Mouse (Mus musculus) liver, embryonic 11.5 days (tissue): ENCODE results near the gene 1700016K19Rik. TPM values are rescaled to one million over a fixed set of nuclear protein-coding genes. Genes with fewer than 3 reads are reported as not detected.

ENCODE experiments used
- ATAC-seq: fragments of 200-750 bp; cut with Nextera tagmentation; replicated peaks from 2 replicates; pipeline ENCODE4 v1.8.0; 2017; ENCODE audit warnings: moderate number of reproducible peaks, mild to moderate bottlenecking, moderate TSS enrichment, moderate library complexity; ENCODE audit not compliant: low FRiP score
- DNase-seq: peaks from one replicate; pipeline ENCODE4 v3.0.0-alpha.2; 2017; ENCODE audit warnings: low spot score
- H3K27ac ChIP-seq: fragments of 300-500 bp; sonication (generic); 2 replicates; pipeline ENCODE4 v1.5.1; 2014; ENCODE audit warnings: mild to moderate bottlenecking, low read depth, low read length, control low read depth
- H3K27me3 ChIP-seq: fragments of 300-500 bp; sonication (generic); replicated peaks from 2 replicates; pipeline ENCODE4 v1.6.1; 2014; ENCODE audit warnings: low read length, mixed read lengths; ENCODE audit not compliant: control insufficient read depth, insufficient read depth
- H3K36me3 ChIP-seq: fragments of 300-500 bp; sonication (generic); 2 replicates; pipeline ENCODE4 v1.6.1; 2014; ENCODE audit warnings: mild to moderate bottlenecking, low read length, moderate library complexity, mixed read lengths; ENCODE audit not compliant: control insufficient read depth, insufficient read depth
- H3K4me1 ChIP-seq: fragments of 300-500 bp; sonication (generic); replicated peaks from 2 replicates; pipeline ENCODE4 v1.6.1; 2014; ENCODE audit warnings: low read length, mixed read lengths; ENCODE audit not compliant: control insufficient read depth, insufficient read depth
- H3K4me2 ChIP-seq: fragments of 300-500 bp; sonication (generic); 2 replicates; pipeline ENCODE4 v1.6.1; 2014; ENCODE audit warnings: mild to moderate bottlenecking, control low read depth, moderate library complexity
- H3K4me3 ChIP-seq: fragments of 300-500 bp; sonication (generic); 2 replicates; pipeline ENCODE4 v1.5.1; 2014; ENCODE audit warnings: low read depth, low read length, control low read depth
- H3K9ac ChIP-seq: fragments of 300-500 bp; sonication (generic); 2 replicates; pipeline ENCODE4 v1.6.1; 2014; ENCODE audit warnings: low read depth, low read length, control low read depth
- H3K9me3 ChIP-seq: fragments of 300-500 bp; sonication (generic); 2 replicates; pipeline ENCODE4 v1.6.1; 2016; ENCODE audit warnings: low read length, inconsistent platforms, mixed read lengths; ENCODE audit not compliant: control insufficient read depth
- WGBS: fragments of 180-500 bp; shearing (Covaris S2); extraction: QIAGEN DNeasy Blood & Tissue Kit; methylation state at CpG from one replicate; pipeline ENCODE4 v1.1.7; 2014; 5-methylcytosine and 5-hydroxymethylcytosine counted together
- polyA plus RNA-seq: library from polyadenylated mRNA; unstranded; fragments of >200 nt; fragmentation: Nextera tagmentation; extraction: Ambion mirVana; gene quantifications from 2 replicates; pipeline ENCODE4 v1.2.1, GENCODE M21; 2014

Gene 1700016K19Rik
- polyA plus RNA-seq, 1 experiment from 2014 or later: not detected

DNA sequence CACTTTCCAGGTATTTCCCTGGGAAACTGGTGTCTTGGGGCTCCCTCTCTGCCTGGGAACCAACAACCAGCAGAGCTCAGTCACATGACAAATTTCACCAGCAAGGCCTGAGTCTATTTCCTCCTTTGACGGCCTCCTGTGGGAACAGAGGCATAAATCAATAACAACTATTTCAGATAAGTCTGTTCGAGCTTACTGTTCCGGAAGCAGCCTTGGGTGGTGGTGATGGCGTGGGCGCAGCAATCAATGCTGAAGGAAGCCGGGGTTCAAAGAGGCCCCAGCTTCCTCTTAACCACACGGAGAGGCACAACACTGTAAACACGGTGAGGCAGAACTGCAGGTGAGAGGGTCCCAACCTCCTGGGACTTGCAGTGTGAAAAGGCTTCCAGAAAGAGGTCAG is 23.0 kb upstream of the 1700016K19Rik start:
- no peak overlapping the region for H3K27ac ChIP-seq
- H3K4me1 ChIP-seq: 0 out of 2 replicates have a peak, but pooled peaks cover 3% of the 10 kb centered on the region
- 21% methylated on average over 8 of the region's 8 CpGs for WGBS
- ATAC-seq (no peak), DNase-seq (no peak)
- H3K4me2 ChIP-seq: no peak overlapping the region
- no peaks in the 10 kb centered on the region for H3K36me3 ChIP-seq
- no peaks in the 10 kb centered on the region for H3K9me3 ChIP-seq
- H3K4me3 ChIP-seq: no peak overlapping the region
- H3K27me3 ChIP-seq: 0 out of 2 replicates have a peak, but pooled peaks cover 3% of the 10 kb centered on the region
- H3K9ac ChIP-seq: no peak overlapping the region

- H3K9me3 ChIP-seq: no peaks in the 10 kb centered on the region
- H3K4me2 ChIP-seq: no peak overlapping the region
- no peak for ATAC-seq
- 0 out of 2 replicates have a peak, but pooled peaks cover 3% of the 10 kb centered on the region for H3K4me1 ChIP-seq
- WGBS: 74% methylated on average over 6 of the region's 6 CpGs
- no peak for DNase-seq
- H3K27me3 ChIP-seq: no peaks in the 10 kb centered on the region
- no peak overlapping the region for H3K9ac ChIP-seq
- H3K27ac ChIP-seq: no peak overlapping the region
- H3K4me3 ChIP-seq: no peak overlapping the region
- no peaks in the 10 kb centered on the region for H3K36me3 ChIP-seq
Observed at GRCm38 (mm10) chr11:75978051-75978450, 21.7 kb upstream of the 1700016K19Rik start.

DNA sequence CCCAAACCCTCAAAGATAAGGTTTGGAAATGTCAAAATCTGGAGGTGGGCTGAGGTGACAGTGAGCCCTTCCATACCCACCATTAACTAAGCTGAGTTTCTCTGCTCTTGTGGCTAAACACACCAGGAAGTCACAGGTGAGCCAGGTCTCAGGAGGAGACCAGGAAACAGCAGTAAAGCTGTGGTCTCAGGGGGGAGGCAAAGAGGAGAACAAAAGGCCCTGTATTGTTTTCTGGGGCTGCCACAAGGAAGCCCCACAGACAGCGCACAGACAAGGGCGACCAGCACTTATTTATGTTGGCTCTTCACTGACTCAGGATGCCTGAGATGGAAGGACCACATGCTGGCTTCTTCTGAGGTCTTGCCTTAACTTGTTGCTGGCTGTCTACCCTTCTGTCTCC is 19.3 kb upstream of the 1700016K19Rik start:
- Histone ChIP-seq H3K9ac (no peak overlapping the region), H3K27ac (no peak overlapping the region), H3K36me3 (no peaks in the 10 kb centered on the region), H3K27me3 (no peaks in the 10 kb centered on the region), H3K4me1 (0 out of 2 replicates have a peak, but pooled peaks cover 3% of the 10 kb centered on the region), H3K9me3 (no peaks in the 10 kb centered on the region), H3K4me3 (no peak overlapping the region), H3K4me2 (no peak overlapping the region)
- 35% methylated on average over 2 of the region's 2 CpGs for WGBS
- no peak for ATAC-seq
- DNase-seq: no peak

DNA sequence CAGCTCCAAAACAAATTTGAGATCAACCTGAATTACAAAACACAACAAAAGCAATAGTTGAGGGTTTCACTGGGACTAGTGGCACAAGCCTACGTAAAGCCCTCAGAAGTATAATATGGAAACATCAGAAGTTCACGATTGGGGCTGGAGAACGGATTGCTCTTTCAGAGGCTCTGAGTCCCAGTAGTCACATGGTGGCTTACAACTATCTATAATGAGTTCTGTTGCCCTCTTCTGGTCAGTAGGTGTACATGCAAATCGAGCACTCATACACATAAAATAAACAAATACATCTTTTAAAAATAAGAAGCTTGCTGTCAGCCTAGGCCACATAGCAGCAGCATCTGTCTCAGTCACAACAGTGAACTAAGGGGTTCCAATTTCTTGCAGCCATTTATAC is 16.5 kb upstream of the 1700016K19Rik start:
- no peaks in the 10 kb centered on the region for H3K9me3 ChIP-seq
- H3K4me1 ChIP-seq: no peaks in the 10 kb centered on the region
- no peak for ATAC-seq
- no peak overlapping the region for H3K4me2 ChIP-seq
- H3K4me3 ChIP-seq: no peak overlapping the region
- H3K36me3 ChIP-seq: no peaks in the 10 kb centered on the region
- H3K27me3 ChIP-seq: no peaks in the 10 kb centered on the region
- no peak overlapping the region for H3K27ac ChIP-seq
- WGBS: 69% methylated on average over 4 of the region's 4 CpGs
- H3K9ac ChIP-seq: no peak overlapping the region
- DNase-seq: no peak

GRCm38 (mm10) chr11:75984581-75984980 is 15.1 kb upstream of the 1700016K19Rik start:
- ATAC-seq (no peak), DNase-seq (no peak)
- Histone ChIP-seq H3K4me1 (no peaks in the 10 kb centered on the region), H3K27me3 (no peaks in the 10 kb centered on the region), H3K4me3 (no peak overlapping the region), H3K9me3 (no peaks in the 10 kb centered on the region), H3K4me2 (no peak overlapping the region), H3K27ac (no peak overlapping the region), H3K36me3 (no peaks in the 10 kb centered on the region), H3K9ac (no peak overlapping the region)
- 68% methylated on average over 1 of the region's 1 CpGs for WGBS

DNA sequence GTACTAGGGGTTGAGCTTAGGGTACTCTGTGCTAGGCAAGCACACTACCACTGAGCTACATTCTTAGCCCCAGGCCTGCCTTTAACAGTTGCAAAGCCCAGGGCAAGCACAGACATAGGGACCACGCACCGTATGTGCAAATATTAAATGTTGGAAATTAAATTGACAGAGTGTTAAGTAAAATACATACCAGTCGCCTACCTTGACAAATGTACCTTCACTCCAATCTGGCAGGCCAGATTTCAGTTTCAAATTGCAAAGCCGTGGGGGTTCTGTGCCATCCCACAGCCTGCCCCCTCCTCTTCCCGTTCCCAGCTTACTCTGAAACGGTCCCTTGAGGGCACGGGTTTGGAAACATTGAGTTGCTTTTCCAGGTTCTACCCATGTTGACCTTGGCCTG is 13.8 kb upstream of the 1700016K19Rik start:
- Histone ChIP-seq H3K27ac (no peak overlapping the region), H3K9ac (no peak overlapping the region), H3K27me3 (0 out of 2 replicates have a peak, but pooled peaks cover 3% of the 10 kb centered on the region), H3K4me3 (no peak overlapping the region), H3K9me3 (no peaks in the 10 kb centered on the region), H3K4me1 (no peaks in the 10 kb centered on the region), H3K36me3 (no peaks in the 10 kb centered on the region), H3K4me2 (no peak overlapping the region)
- DNase-seq (no peak), ATAC-seq (no peak)
- WGBS: 72% methylated on average over 7 of the region's 7 CpGs

GRCm38 (mm10) chr11:75990965-75991835 is 8.5 kb upstream of the 1700016K19Rik start:
- Histone ChIP-seq H3K9me3 (no peaks in the 10 kb centered on the region), H3K4me1 (no peaks in the 10 kb centered on the region), H3K4me3 (no peak overlapping the region), H3K27ac (no peak overlapping the region), H3K27me3 (0 out of 2 replicates have a peak, but pooled peaks cover 3% of the 10 kb centered on the region), H3K36me3 (no peaks in the 10 kb centered on the region), H3K9ac (no peak overlapping the region), H3K4me2 (no peak overlapping the region)
- 70% methylated on average over 15 of the region's 15 CpGs for WGBS
- ATAC-seq: no peak
- no peak for DNase-seq

GRCm38 (mm10) chr11:75991911-75992310 is 7.8 kb upstream of the 1700016K19Rik start:
- Histone ChIP-seq H3K4me3 (no peak overlapping the region), H3K9ac (no peak overlapping the region), H3K4me2 (no peak overlapping the region), H3K36me3 (no peaks in the 10 kb centered on the region), H3K27ac (no peak overlapping the region), H3K27me3 (0 out of 2 replicates have a peak, but pooled peaks cover 3% of the 10 kb centered on the region), H3K4me1 (no peaks in the 10 kb centered on the region), H3K9me3 (no peaks in the 10 kb centered on the region)
- WGBS: 62% methylated on average over 8 of the region's 8 CpGs
- DNase-seq (no peak), ATAC-seq (no peak)

DNA sequence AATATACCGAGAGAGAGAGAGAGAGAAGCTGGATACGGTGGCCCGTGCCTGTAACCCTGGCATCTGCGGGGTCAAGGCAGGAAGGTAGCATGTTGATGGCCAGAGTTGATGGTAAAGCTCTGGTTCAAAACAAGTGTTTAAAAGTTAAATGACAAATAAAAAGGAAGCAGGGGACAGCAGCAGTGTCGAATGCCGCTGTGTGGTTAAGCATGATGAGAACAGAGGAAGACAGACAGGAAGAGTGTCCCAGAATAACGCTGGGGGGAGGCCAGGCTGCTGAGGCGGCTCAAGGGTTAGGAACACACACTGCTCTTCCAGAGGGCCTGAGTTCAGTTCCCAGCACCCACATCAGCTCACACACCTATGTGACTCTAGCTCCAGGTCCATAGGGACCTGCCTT is 7.2 kb upstream of the 1700016K19Rik start:
- H3K27ac ChIP-seq: no peak overlapping the region
- H3K4me2 ChIP-seq: no peak overlapping the region
- DNase-seq (no peak), ATAC-seq (no peak)
- H3K36me3 ChIP-seq: no peaks in the 10 kb centered on the region
- no peak overlapping the region for H3K4me3 ChIP-seq
- H3K9me3 ChIP-seq: no peaks in the 10 kb centered on the region
- WGBS: 60% methylated on average over 8 of the region's 8 CpGs
- H3K9ac ChIP-seq: no peak overlapping the region
- 0 out of 2 replicates have a peak, but pooled peaks cover 3% of the 10 kb centered on the region for H3K27me3 ChIP-seq
- H3K4me1 ChIP-seq: no peaks in the 10 kb centered on the region
